Comparison of ENCODE assay signal across 12 mouse cellular contexts in the genomic region with DNA sequence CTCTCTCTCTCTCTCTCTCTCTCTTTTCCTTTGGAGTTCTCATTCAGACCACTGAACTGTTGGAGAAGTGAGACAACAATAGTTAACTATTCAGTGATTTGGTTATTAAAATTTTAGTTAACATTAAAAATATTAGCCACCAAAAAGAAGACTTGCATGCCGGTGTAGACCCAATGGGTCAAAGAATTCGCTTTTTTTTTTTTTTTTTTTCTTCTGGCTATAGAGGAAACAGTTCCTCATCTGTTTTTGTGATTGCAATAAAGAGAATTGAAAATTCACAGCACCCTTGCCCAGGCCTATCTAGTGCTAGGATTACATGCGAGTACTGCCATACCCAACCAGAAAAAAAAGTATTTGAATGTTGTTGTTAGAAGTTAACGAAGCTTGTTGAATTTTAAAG. TPM values are rescaled to one million over a fixed set of nuclear protein-coding genes. Genes with fewer than 3 reads are reported as not detected.
DNase-seq lines count a peak whose midpoint lies in the region; ATAC-seq and TF ChIP-seq lines count a peak whose summit lies in the region.
"Had no signal": no experiment of that assay in that cellular context is flagged by ENCODE, and none has a peak within 500 bp of the region (broad histone marks: within the 10 kb centered on the region; RNA-seq: fewer than 3 reads in every experiment).

No protein-coding gene starts in this region.

- no peaks in the 10 kb centered on the region for H3K27me3 ChIP-seq in lung, postnatal 0 days (replicated peaks; ENCODE audit: insufficient read depth, low read length)
- no peaks in the 10 kb centered on the region for H3K27me3 ChIP-seq in forebrain, embryonic 14.5 days (replicated peaks; ENCODE audit: control insufficient read depth, insufficient read depth, low read length)
- H3K27me3 ChIP-seq in limb, embryonic 15.5 days: no peaks in the 10 kb centered on the region
- H3K27me3 ChIP-seq in stomach, embryonic 16.5 days (ENCODE audit: control insufficient read depth, insufficient read depth, low read length): no peaks in the 10 kb centered on the region

- H3K4me2 ChIP-seq in lung, postnatal 0 days (replicated peaks; ENCODE audit: low read depth, low read length): peak overlapping the region; percentile 71
- peak overlapping the region; percentile 81 for H3K4me2 ChIP-seq in forebrain, embryonic 14.5 days (ENCODE audit: low read length)
- peak overlapping the region; percentile 65 for H3K4me2 ChIP-seq in limb, embryonic 15.5 days
- H3K4me2 ChIP-seq in stomach, embryonic 16.5 days (ENCODE audit: low read depth, low read length): peak overlapping the region; percentile 72

- H3K9ac ChIP-seq in lung, postnatal 0 days (replicated peaks; ENCODE audit: low read depth): no peak overlapping the region
- H3K9ac ChIP-seq in forebrain, embryonic 14.5 days (ENCODE audit: low read length): no peak overlapping the region
- no peak overlapping the region for H3K9ac ChIP-seq in limb, embryonic 15.5 days
- no peak overlapping the region for H3K9ac ChIP-seq in stomach, embryonic 16.5 days (ENCODE audit: low read length)

- no peak for DNase-seq in lung, postnatal 0 days (ENCODE audit: low spot score)
- DNase-seq in lung, postnatal 4 days: no peak
- no peak for DNase-seq in forebrain, embryonic 14.5 days (ENCODE audit: low spot score)
- no peak for DNase-seq in right cerebral cortex, postnatal 36 days (ENCODE audit: low spot score in 2 of 2)
- DNase-seq in lung, postnatal 14 days: no peak
- DNase-seq: cerebellum, adult 9-10 months; gastrocnemius, postnatal 36 days; right cerebral cortex, adult 18-20 months had no signal

- no peak for ATAC-seq in lung, postnatal 0 days
- no peak for ATAC-seq in forebrain, embryonic 14.5 days
- ATAC-seq in limb, embryonic 15.5 days (ENCODE audit: insufficient number of reproducible peaks, low FRiP score, low TSS enrichment, low read depth): no peak
- ATAC-seq in stomach, embryonic 16.5 days (ENCODE audit: insufficient read depth, low FRiP score): no peak
- ATAC-seq in granulocyte monocyte progenitor cell, adult 5-6 weeks (replicated peaks; ENCODE audit: poor library complexity, severe bottlenecking): no peak

- WGBS in lung, postnatal 0 days: 68% methylated on average over 4 of the region's 4 CpGs
- 53% methylated on average over 4 of the region's 4 CpGs for WGBS in forebrain, embryonic 14.5 days
- 62% methylated on average over 4 of the region's 4 CpGs for WGBS in limb, embryonic 15.5 days
- 65% methylated on average over 4 of the region's 4 CpGs for WGBS in stomach, embryonic 16.5 days

- peaks cover 5% of the 10 kb centered on the region; the same call in 1 of the 2 replicates for H3K4me1 ChIP-seq in lung, postnatal 0 days (ENCODE audit: insufficient read depth, low read depth, low read length)
- no peaks in the 10 kb centered on the region; the same call in 1 of the 2 replicates for H3K4me1 ChIP-seq in forebrain, embryonic 14.5 days (ENCODE audit: control insufficient read depth, insufficient read depth, low read length)
- H3K4me1 ChIP-seq in limb, embryonic 15.5 days: peaks cover 27% of the 10 kb centered on the region
- peaks cover 7% of the 10 kb centered on the region; the same call in 1 of the 2 replicates for H3K4me1 ChIP-seq in stomach, embryonic 16.5 days (ENCODE audit: control insufficient read depth, insufficient read depth, low read length)

- no peak for TF ChIP-seq EP300 in lung, postnatal 0 days (IDR thresholded peaks at IDR 0.05)

- H3K27ac ChIP-seq in lung, postnatal 0 days (ENCODE audit: low read length): no peak overlapping the region
- no peak overlapping the region for H3K27ac ChIP-seq in forebrain, embryonic 14.5 days (ENCODE audit: low read depth, low read length)
- no peak overlapping the region for H3K27ac ChIP-seq in limb, embryonic 15.5 days
- no peak overlapping the region for H3K27ac ChIP-seq in stomach, embryonic 16.5 days (ENCODE audit: low read length)

- H3K9me3 ChIP-seq in lung, postnatal 0 days (ENCODE audit: low read length): no peaks in the 10 kb centered on the region
- H3K9me3 ChIP-seq in forebrain, embryonic 14.5 days (replicated peaks; ENCODE audit: control insufficient read depth, low read length): no peaks in the 10 kb centered on the region
- no peaks in the 10 kb centered on the region for H3K9me3 ChIP-seq in limb, embryonic 15.5 days
- H3K9me3 ChIP-seq in stomach, embryonic 16.5 days (replicated peaks; ENCODE audit: control insufficient read depth, low read length): no peaks in the 10 kb centered on the region

- H3K4me3 ChIP-seq in lung, postnatal 0 days (ENCODE audit: low read depth, low read length): peak overlapping the region; percentile 94; the same call in 1 of the 2 replicates
- H3K4me3 ChIP-seq in forebrain, embryonic 14.5 days (ENCODE audit: low read depth, low read length): no peak overlapping the region
- peak overlapping the region; percentile 92 for H3K4me3 ChIP-seq in limb, embryonic 15.5 days
- peak overlapping the region; percentile 84 for H3K4me3 ChIP-seq in stomach, embryonic 16.5 days (replicated peaks; ENCODE audit: low read length)

- peaks cover 3% of the 10 kb centered on the region; the same call in 1 of the 2 replicates for H3K36me3 ChIP-seq in lung, postnatal 0 days (ENCODE audit: insufficient read depth, low read length)
- H3K36me3 ChIP-seq in forebrain, embryonic 14.5 days (ENCODE audit: control insufficient read depth, insufficient read depth, low read length): peaks cover 27% of the 10 kb centered on the region; the same call in 1 of the 2 replicates
- H3K36me3 ChIP-seq in limb, embryonic 15.5 days: peaks cover 41% of the 10 kb centered on the region
- peaks cover 13% of the 10 kb centered on the region for H3K36me3 ChIP-seq in stomach, embryonic 16.5 days (ENCODE audit: control insufficient read depth, insufficient read depth, low read length)

- TF ChIP-seq CTCF in lung, postnatal 0 days (IDR thresholded peaks at IDR 0.05): no peak

RNA-seq across cellular contexts. Expression of gene Rest, which starts 2.1 kb away (rescaled TPM):
- 20.4 and 23.5 TPM in 2 replicates for polyA plus RNA-seq in lung, postnatal 0 days (2015; fragmentation: Nextera tagmentation; extraction: Ambion mirVana)
- 7.4 and 7.5 TPM in 2 replicates for polyA plus RNA-seq in forebrain, embryonic 14.5 days (2014; fragmentation: Nextera tagmentation; extraction: Ambion mirVana)
- 32.3 and 37.6 TPM in 2 replicates for polyA plus RNA-seq in limb, embryonic 15.5 days (2015; fragmentation: Nextera tagmentation; extraction: Ambion mirVana)
- polyA plus RNA-seq in stomach, embryonic 16.5 days (2015; fragmentation: Nextera tagmentation; extraction: Ambion mirVana): 21.3 and 22.5 TPM in 2 replicates
- total RNA-seq in granulocyte monocyte progenitor cell, adult 5-6 weeks (2014; fragmentation: Nextera tagmentation): 21.4 and 29.5 TPM in 2 replicates
- 46.3 and 49.3 TPM in 2 replicates for total RNA-seq in granulocyte monocyte progenitor cell, adult 5-6 weeks (2017)

RNA-seq across cellular contexts. Expression of gene Noa1, which starts 42.4 kb away (rescaled TPM):
- polyA plus RNA-seq in lung, postnatal 0 days (2015; fragmentation: Nextera tagmentation; extraction: Ambion mirVana): 11.6 and 13.6 TPM in 2 replicates
- polyA plus RNA-seq in forebrain, embryonic 14.5 days (2014; fragmentation: Nextera tagmentation; extraction: Ambion mirVana): 30.2 and 35.7 TPM in 2 replicates
- polyA plus RNA-seq in limb, embryonic 15.5 days (2015; fragmentation: Nextera tagmentation; extraction: Ambion mirVana): 29.4 TPM in 2 replicates
- 23.2 TPM in 2 replicates for polyA plus RNA-seq in stomach, embryonic 16.5 days (2015; fragmentation: Nextera tagmentation; extraction: Ambion mirVana)
- 46.2 and 54.2 TPM in 2 replicates for total RNA-seq in granulocyte monocyte progenitor cell, adult 5-6 weeks (2014; fragmentation: Nextera tagmentation)
- 8.8 and 16.5 TPM in 2 replicates for total RNA-seq in granulocyte monocyte progenitor cell, adult 5-6 weeks (2017)

RNA-seq across cellular contexts. Expression of gene Polr2b, which starts 42.5 kb away (rescaled TPM):
- 23.6 and 26.2 TPM in 2 replicates for polyA plus RNA-seq in lung, postnatal 0 days (2015; fragmentation: Nextera tagmentation; extraction: Ambion mirVana)
- 86.8 and 90.9 TPM in 2 replicates for polyA plus RNA-seq in forebrain, embryonic 14.5 days (2014; fragmentation: Nextera tagmentation; extraction: Ambion mirVana)
- polyA plus RNA-seq in limb, embryonic 15.5 days (2015; fragmentation: Nextera tagmentation; extraction: Ambion mirVana): 50.8 and 54.8 TPM in 2 replicates
- 51.1 and 52.8 TPM in 2 replicates for polyA plus RNA-seq in stomach, embryonic 16.5 days (2015; fragmentation: Nextera tagmentation; extraction: Ambion mirVana)
- 61.4 and 71.7 TPM in 2 replicates for total RNA-seq in granulocyte monocyte progenitor cell, adult 5-6 weeks (2014; fragmentation: Nextera tagmentation)
- 136 and 140 TPM in 2 replicates for total RNA-seq in granulocyte monocyte progenitor cell, adult 5-6 weeks (2017)

RNA-seq across cellular contexts. Expression of gene Spink2, which starts 56.2 kb away (rescaled TPM):
- polyA plus RNA-seq in lung, postnatal 0 days (2015; fragmentation: Nextera tagmentation; extraction: Ambion mirVana): 5.2 and 8.5 TPM in 2 replicates
- 0.75 and 0.99 TPM in 2 replicates for polyA plus RNA-seq in forebrain, embryonic 14.5 days (2014; fragmentation: Nextera tagmentation; extraction: Ambion mirVana)
- polyA plus RNA-seq in limb, embryonic 15.5 days (2015; fragmentation: Nextera tagmentation; extraction: Ambion mirVana): 6.2 and 6.7 TPM in 2 replicates
- 1.3 and 3.2 TPM in 2 replicates for polyA plus RNA-seq in stomach, embryonic 16.5 days (2015; fragmentation: Nextera tagmentation; extraction: Ambion mirVana)
- total RNA-seq in granulocyte monocyte progenitor cell, adult 5-6 weeks (2014; fragmentation: Nextera tagmentation): not detected in 2 replicates
- not detected in 2 replicates for total RNA-seq in granulocyte monocyte progenitor cell, adult 5-6 weeks (2017)
- total RNA-seq: gastrocnemius, postnatal 36 days; left cerebral cortex, postnatal 10 days had no signal
